Mouse (Mus musculus) cortical plate, adult 2 months (tissue): Measurements from ENCODE around the gene Pp2d1. TPM values are rescaled to one million over a fixed set of nuclear protein-coding genes. Genes with fewer than 3 reads are reported as not detected.
A peak's percentile ranks its signal among the peaks of the same experiment; 100 is the strongest.
"Not testable (repeated sequence)": the region's sequence is repeated elsewhere in the genome, so short reads cannot be mapped to it uniquely, and the experiment has no call there.

Experiments used
- H3K27ac ChIP-seq: fragments of 200-500 bp; 2 replicates; pipeline ENCODE4 v1.5.1; 2012; ENCODE audit warnings: low read length, control low read depth, inconsistent platforms; ENCODE audit not compliant: insufficient read depth
- H3K4me1 ChIP-seq: fragments of 200-500 bp; 2 replicates; pipeline ENCODE4 v1.6.1; 2011; ENCODE audit warnings: low read length; ENCODE audit not compliant: control insufficient read depth, insufficient read depth
- H3K4me3 ChIP-seq: fragments of 200-500 bp; 2 replicates; pipeline ENCODE4 v1.5.1; 2011; ENCODE audit warnings: mild to moderate bottlenecking, low read length, control low read depth; ENCODE audit not compliant: insufficient read depth
- CTCF ChIP-seq: fragments of 200-500 bp; IDR thresholded peaks from 2 replicates; pipeline ENCODE4 v1.5.1; 2011; ENCODE audit warnings: mild to moderate bottlenecking, control low read depth, low read length; ENCODE audit not compliant: insufficient read depth; ENCODE audit errors: extremely low read depth
- POLR2A ChIP-seq: fragments of 200-500 bp; IDR thresholded peaks from 2 replicates; pipeline ENCODE4 v1.6.1; 2011; ENCODE audit warnings: mild to moderate bottlenecking, low read length, control low read depth; ENCODE audit not compliant: insufficient read depth; ENCODE audit errors: extremely low read depth
- polyA plus RNA-seq: library from polyadenylated mRNA; depleted of rRNA; stranded (reverse); fragments of >200 nt; gene quantifications from 2 replicates; pipeline ENCODE4 v1.2.3, GENCODE M21; 2012

Gene Pp2d1
- polyA plus RNA-seq, 1 experiment, result 0.04 TPM

- Histone ChIP-seq H3K4me3 (no peak overlapping the region), H3K27ac (no peak overlapping the region), H3K4me1 (peaks cover 2% of the 10 kb centered on the region; the same call in 1 of the 2 replicates)
- TF ChIP-seq CTCF (no peak), POLR2A (no peak)
Observed at GRCm38 (mm10) chr17:53578249-53578648, 39.0 kb upstream of the Pp2d1 start.

- no peak overlapping the region for H3K27ac ChIP-seq
- H3K4me1 ChIP-seq, result peaks cover 2% of the 10 kb centered on the region; the same call in 1 of the 2 replicates
Observed at GRCm38 (mm10) chr17:53577754-53578153, 38.5 kb upstream of the Pp2d1 start.

GRCm38 (mm10) chr17:53577151-53577550 lies 37.9 kb upstream of the Pp2d1 start:
- no peak for TF ChIP-seq CTCF
- TF ChIP-seq POLR2A, result no peak
- Histone ChIP-seq H3K27ac (no peak overlapping the region), H3K4me1 (peaks cover 2% of the 10 kb centered on the region; the same call in 1 of the 2 replicates), H3K4me3 (no peak overlapping the region)

More at GRCm38 (mm10) chr17:53577754-53578153, 38.5 kb upstream of the Pp2d1 start:
- H3K4me3 ChIP-seq, result no peak overlapping the region
- TF ChIP-seq CTCF (no peak), POLR2A (no peak)

GRCm38 (mm10) chr17:53573019-53573556 lies 33.8 kb upstream of the Pp2d1 start:
- H3K27ac ChIP-seq, result no peak overlapping the region
- H3K4me1 ChIP-seq, result no peaks in the 10 kb centered on the region; the same call in 1 of the 2 replicates
- TF ChIP-seq CTCF (no peak), POLR2A (no peak)
- H3K4me3 ChIP-seq, result no peak overlapping the region

- not testable (repeated sequence) for H3K4me3 ChIP-seq, H3K27ac ChIP-seq, H3K4me1 ChIP-seq
Observed at GRCm38 (mm10) chr17:53570932-53571331, 31.7 kb upstream of the Pp2d1 start.

GRCm38 (mm10) chr17:53570361-53570875 lies 31.2 kb upstream of the Pp2d1 start:
- Histone ChIP-seq H3K4me3 (no peak overlapping the region), H3K4me1 (no peaks in the 10 kb centered on the region; the same call in 1 of the 2 replicates), H3K27ac (no peak overlapping the region)
- TF ChIP-seq CTCF (no peak), POLR2A (no peak)

GRCm38 (mm10) chr17:53569829-53570228 lies 30.6 kb upstream of the Pp2d1 start:
- no peak for TF ChIP-seq POLR2A
- TF ChIP-seq CTCF, result no peak
- no peaks in the 10 kb centered on the region; the same call in 1 of the 2 replicates for H3K4me1 ChIP-seq
- H3K4me3 ChIP-seq, result no peak overlapping the region
- no peak overlapping the region for H3K27ac ChIP-seq

- TF ChIP-seq POLR2A (no peak), CTCF (no peak)
- H3K4me3 ChIP-seq, result peak overlapping the region; percentile 84; the same call in 1 of the 2 replicates
- peak overlapping the region; percentile 33; the same call in 1 of the 2 replicates for H3K27ac ChIP-seq
- H3K4me1 ChIP-seq, result no peaks in the 10 kb centered on the region; the same call in 1 of the 2 replicates
Observed at GRCm38 (mm10) chr17:53568734-53569386, 29.6 kb upstream of the Pp2d1 start.

- Histone ChIP-seq H3K4me1 (no peaks in the 10 kb centered on the region; the same call in 1 of the 2 replicates), H3K27ac (peak overlapping the region; percentile 33), H3K4me3 (peak overlapping the region; percentile 84)
- TF ChIP-seq CTCF, result no peak
- TF ChIP-seq POLR2A, result peak; percentile 40; the same call in 1 of the 2 replicates
Observed at GRCm38 (mm10) chr17:53568118-53568517, 28.9 kb upstream of the Pp2d1 start.

- TF ChIP-seq CTCF, result no peak
- no peak for TF ChIP-seq POLR2A
- Histone ChIP-seq H3K4me3 (peak overlapping the region; percentile 84), H3K4me1 (no peaks in the 10 kb centered on the region; the same call in 1 of the 2 replicates), H3K27ac (peak overlapping the region; percentile 90)
Observed at GRCm38 (mm10) chr17:53567346-53568101, 28.3 kb upstream of the Pp2d1 start.
